Mouse (Mus musculus) left cerebral cortex, adult 2 months (tissue): Measurements from ENCODE around the gene Nusap1. TPM values are rescaled to one million over a fixed set of nuclear protein-coding genes. Genes with fewer than 3 reads are reported as not detected.

Experiments
- DNase-seq, 2 experiments: peaks; one replicate each; pipeline ENCODE4 v3.0.0; 2021 to 2022; ENCODE audit warnings: low spot score in 2 of 2, mixed read lengths in 1 of 2; ENCODE audit errors: extremely low spot score in 1 of 2
- H3K27ac ChIP-seq: fragments of 200-600 bp; 2 replicates; pipeline ENCODE4 v1.8.1; 2022
- H3K4me3 ChIP-seq: fragments of 200-600 bp; 2 replicates; pipeline ENCODE4 v1.8.1; 2022
- CTCF ChIP-seq: fragments of 200-600 bp; IDR thresholded peaks from 2 replicates; pipeline ENCODE4 v1.8.1; 2022; ENCODE audit warnings: antibody characterized with exemption, mild to moderate bottlenecking, moderate library complexity
- intact Hi-C: fragments of 180-260 bp; cut with DNase I; formaldehyde crosslinking; loops from one replicate; pipeline ENCODE4 v1.15.1; 2025
- total RNA-seq, 2 experiments: library from RNA; stranded (reverse); gene quantifications; 2 replicates each; pipeline ENCODE4 v1.2.3; 2021

The Nusap1 gene
- total RNA-seq, 2 experiments from 2014 or later = 0.26 to 0.29 TPM

GRCm38 (mm10) chr2:119699962-119700361 is 81.9 kb downstream of the Nusap1 start:
- TF ChIP-seq CTCF = no peak
- H3K27ac ChIP-seq = no peak overlapping the region
- H3K4me3 ChIP-seq = no peak overlapping the region
- intact Hi-C loops = no loop called here
- DNase-seq = no peak

Other genes starting within 250 kb of the Nusap1 start
- gene Ino80, start 140.6 kb upstream of the Nusap1 start, total RNA-seq = 10 to 100 TPM; 22.0 to 22.6 TPM
- gene Exd1, start 70.7 kb upstream of the Nusap1 start, total RNA-seq = under 1 TPM; 0.50 to 0.61 TPM
- gene Chp1, start 70.6 kb upstream of the Nusap1 start, total RNA-seq = 100 to 1,000 TPM; 173 to 174 TPM
- gene Oip5, start 171 bp downstream of the Nusap1 start, total RNA-seq = 1 to 10 TPM in 1 of 2 experiments, under 1 TPM in 1; 0.86 to 1.0 TPM
- 10 to 100 TPM; 32.5 to 35.5 TPM for gene Ndufaf1, start 44.5 kb downstream of the Nusap1 start, total RNA-seq
- 10 to 100 TPM; 61.4 to 62.5 TPM for gene Rtf1, start 56.8 kb downstream of the Nusap1 start, total RNA-seq
- 100 to 1,000 TPM; 186 to 195 TPM for gene Itpka, start 124.0 kb downstream of the Nusap1 start, total RNA-seq
- 10 to 100 TPM; 22.5 to 25.0 TPM for gene Ltk, start 142.1 kb downstream of the Nusap1 start, total RNA-seq
- gene Rpap1, start 169.2 kb downstream of the Nusap1 start, total RNA-seq = 10 to 100 TPM; 18.6 to 19.5 TPM
- 100 to 1,000 TPM; 203 to 208 TPM for gene Tyro3, start 179.4 kb downstream of the Nusap1 start, total RNA-seq